Mouse (Mus musculus): ENCODE results near the gene Spag5. TPM values are rescaled to one million over a fixed set of nuclear protein-coding genes. Genes with fewer than 3 reads are reported as not detected.

Spag5 gene
- total and polyA plus RNA-seq, 2 experiments from 2014 or later: 6.8 to 16.8 TPM

- TF ChIP-seq CTCF (IDR thresholded peaks at IDR 0.05; ENCODE audit: low read depth) (no peak), EP300 (IDR thresholded peaks at IDR 0.05; ENCODE audit: low read depth) (no peak)
- WGBS: 38% methylated on average over 6 of the region's 6 CpGs
Measured at GRCm38 (mm10) chr11:78344328-78344889, 43.1 kb downstream of the Spag5 start.

GRCm38 (mm10) chr11:78344890-78345715, 43.8 kb downstream of the Spag5 start:
- DNase-seq (ENCODE audit: low spot score): peak; percentile 30
- Histone ChIP-seq H3K9ac (replicated peaks; ENCODE audit: low read depth, low read length) (no peak overlapping the region), H3K4me2 (ENCODE audit: low read depth, low read length) (0 out of 2 replicates have a peak overlapping the region, but pooled peaks have one; percentile 98), H3K27ac (ENCODE audit: low read depth) (peak overlapping the region; percentile 31), H3K4me1 (ENCODE audit: control insufficient read depth, insufficient read depth) (peaks cover 31% of the 10 kb centered on the region), H3K27me3 (ENCODE audit: control insufficient read depth, insufficient read depth, low read length) (no peaks in the 10 kb centered on the region), H3K9me3 (replicated peaks; ENCODE audit: control insufficient read depth, low read length) (no peaks in the 10 kb centered on the region), H3K4me3 (ENCODE audit: low read depth, low read length) (no peak overlapping the region), H3K36me3 (replicated peaks; ENCODE audit: control insufficient read depth, insufficient read depth, low read length) (peaks cover 6% of the 10 kb centered on the region; the same call in 1 of the 2 replicates)
- TF ChIP-seq CTCF (IDR thresholded peaks at IDR 0.05; ENCODE audit: low read depth): no peak
- no peak for TF ChIP-seq EP300 (IDR thresholded peaks at IDR 0.05; ENCODE audit: low read depth)
- peak; percentile 18; the same call in 1 of the 2 replicates for ATAC-seq (ENCODE audit: insufficient read depth, low read depth)
- WGBS: 33% methylated on average over 7 of the region's 8 CpGs

More at GRCm38 (mm10) chr11:78344328-78344889, 43.1 kb downstream of the Spag5 start:
- no peak for DNase-seq (ENCODE audit: low spot score)
- peaks cover 13% of the 10 kb centered on the region; the same call in 1 of the 2 replicates for H3K36me3 ChIP-seq (replicated peaks; ENCODE audit: control insufficient read depth, insufficient read depth, low read length)
- peak overlapping the region; percentile 76 for H3K4me3 ChIP-seq (ENCODE audit: low read depth, low read length)
- peak overlapping the region; percentile 68; the same call in 1 of the 2 replicates for H3K9ac ChIP-seq (replicated peaks; ENCODE audit: low read depth, low read length)
- no peaks in the 10 kb centered on the region for H3K27me3 ChIP-seq (ENCODE audit: control insufficient read depth, insufficient read depth, low read length)
- peak overlapping the region; percentile 98 for H3K4me2 ChIP-seq (ENCODE audit: low read depth, low read length)
- ATAC-seq (ENCODE audit: insufficient read depth, low read depth): no peak
- H3K9me3 ChIP-seq (replicated peaks; ENCODE audit: control insufficient read depth, low read length): no peaks in the 10 kb centered on the region
- H3K27ac ChIP-seq (ENCODE audit: low read depth): peak overlapping the region; percentile 70; the same call in 1 of the 2 replicates
- peaks cover 27% of the 10 kb centered on the region for H3K4me1 ChIP-seq (ENCODE audit: control insufficient read depth, insufficient read depth)

- H3K9ac ChIP-seq (replicated peaks; ENCODE audit: low read depth, low read length): no peak overlapping the region
- no peaks in the 10 kb centered on the region for H3K27me3 ChIP-seq (ENCODE audit: control insufficient read depth, insufficient read depth, low read length)
- peaks cover 32% of the 10 kb centered on the region for H3K4me1 ChIP-seq (ENCODE audit: control insufficient read depth, insufficient read depth)
- DNase-seq (ENCODE audit: low spot score) (no peak), ATAC-seq (ENCODE audit: insufficient read depth, low read depth) (no peak)
- WGBS: 67% methylated on average over 7 of the region's 7 CpGs
- peak overlapping the region; percentile 31; the same call in 1 of the 2 replicates for H3K27ac ChIP-seq (ENCODE audit: low read depth)
- TF ChIP-seq CTCF (IDR thresholded peaks at IDR 0.05; ENCODE audit: low read depth) (no peak), EP300 (IDR thresholded peaks at IDR 0.05; ENCODE audit: low read depth) (no peak)
- no peak overlapping the region for H3K4me3 ChIP-seq (ENCODE audit: low read depth, low read length)
- H3K4me2 ChIP-seq (ENCODE audit: low read depth, low read length): no peak overlapping the region
- no peaks in the 10 kb centered on the region for H3K9me3 ChIP-seq (replicated peaks; ENCODE audit: control insufficient read depth, low read length)
- peaks cover 6% of the 10 kb centered on the region; the same call in 1 of the 2 replicates for H3K36me3 ChIP-seq (replicated peaks; ENCODE audit: control insufficient read depth, insufficient read depth, low read length)
Measured at GRCm38 (mm10) chr11:78345801-78346200, 44.5 kb downstream of the Spag5 start.

- Histone ChIP-seq H3K36me3 (replicated peaks; ENCODE audit: control insufficient read depth, insufficient read depth, low read length) (peaks cover 6% of the 10 kb centered on the region; the same call in 1 of the 2 replicates), H3K4me3 (ENCODE audit: low read depth, low read length) (no peak overlapping the region), H3K9ac (replicated peaks; ENCODE audit: low read depth, low read length) (no peak overlapping the region), H3K27me3 (ENCODE audit: control insufficient read depth, insufficient read depth, low read length) (no peaks in the 10 kb centered on the region), H3K4me1 (ENCODE audit: control insufficient read depth, insufficient read depth) (peaks cover 32% of the 10 kb centered on the region), H3K9me3 (replicated peaks; ENCODE audit: control insufficient read depth, low read length) (no peaks in the 10 kb centered on the region), H3K27ac (ENCODE audit: low read depth) (no peak overlapping the region), H3K4me2 (ENCODE audit: low read depth, low read length) (no peak overlapping the region)
- TF ChIP-seq EP300 (IDR thresholded peaks at IDR 0.05; ENCODE audit: low read depth) (no peak), CTCF (IDR thresholded peaks at IDR 0.05; ENCODE audit: low read depth) (no peak)
- DNase-seq (ENCODE audit: low spot score) (no peak), ATAC-seq (ENCODE audit: insufficient read depth, low read depth) (no peak)
- WGBS: 71% methylated on average over 6 of the region's 6 CpGs
Measured at GRCm38 (mm10) chr11:78346326-78347069, 45.2 kb downstream of the Spag5 start.

GRCm38 (mm10) chr11:78347070-78347754, 45.9 kb downstream of the Spag5 start:
- H3K4me1 ChIP-seq (ENCODE audit: control insufficient read depth, insufficient read depth): peaks cover 32% of the 10 kb centered on the region
- no peak overlapping the region for H3K4me3 ChIP-seq (ENCODE audit: low read depth, low read length)
- no peaks in the 10 kb centered on the region for H3K27me3 ChIP-seq (ENCODE audit: control insufficient read depth, insufficient read depth, low read length)
- peak; percentile 83 for TF ChIP-seq CTCF (IDR thresholded peaks at IDR 0.05; ENCODE audit: low read depth)
- TF ChIP-seq EP300 (IDR thresholded peaks at IDR 0.05; ENCODE audit: low read depth): no peak
- 89% methylated on average over 10 of the region's 10 CpGs for WGBS
- no peak overlapping the region for H3K9ac ChIP-seq (replicated peaks; ENCODE audit: low read depth, low read length)
- H3K36me3 ChIP-seq (replicated peaks; ENCODE audit: control insufficient read depth, insufficient read depth, low read length): peaks cover 6% of the 10 kb centered on the region; the same call in 1 of the 2 replicates
- H3K9me3 ChIP-seq (replicated peaks; ENCODE audit: control insufficient read depth, low read length): no peaks in the 10 kb centered on the region
- no peak overlapping the region for H3K27ac ChIP-seq (ENCODE audit: low read depth)
- peak; percentile 34; the same call in 1 of the 2 replicates for ATAC-seq (ENCODE audit: insufficient read depth, low read depth)
- H3K4me2 ChIP-seq (ENCODE audit: low read depth, low read length): no peak overlapping the region
- DNase-seq (ENCODE audit: low spot score): peak; percentile 46
